Mouse (Mus musculus) testis, adult 2 months (tissue): ENCODE measurements around the gene Nav2.

Experiments used
- CTCF ChIP-seq: fragments of 200-500 bp; IDR thresholded peaks from 2 replicates; pipeline ENCODE4 v1.5.1; 2012; ENCODE audit warnings: low read depth, mild to moderate bottlenecking, inconsistent platforms, low read length, moderate library complexity; ENCODE audit not compliant: control insufficient read depth, insufficient read depth, insufficient replicate concordance
- POLR2A ChIP-seq: fragments of 200-500 bp; IDR thresholded peaks from 2 replicates; pipeline ENCODE4 v1.6.1; 2012; ENCODE audit warnings: low read depth, mild to moderate bottlenecking, inconsistent platforms, low read length, moderate library complexity; ENCODE audit not compliant: control insufficient read depth

GRCm38 (mm10) chr7:48928364-48928763 lies 19.8 kb downstream of the Nav2 start:
- TF ChIP-seq CTCF (peak; percentile 66; the same call in 1 of the 2 replicates), POLR2A (no peak)
